Mouse (Mus musculus): ENCODE results near the gene Hoxb7. TPM values are rescaled to one million over a fixed set of nuclear protein-coding genes. Genes with fewer than 3 reads are reported as not detected.

Gene Hoxb7
- polyA plus RNA-seq, 1 experiment from 2014 or later = 2.5 TPM

MicroRNAs encoded within 50 kb of the gene (microRNA counts, 519-probe panel; counts per million panel counts)
- microRNA mmu-miR-10a (3,271 counts per million, percentile 87 among the panel's probes with 10 or more counts), microRNA mmu-miR-196a (1,685 counts per million, percentile 10 among the panel's probes with 10 or more counts)

Small RNAs within 50 kb of the gene (microRNA-seq; reads per million reads assigned to microRNA genes)
- 40,003 reads per million, percentile 99 among the genes with 10 or more reads in this experiment for gene Mir10a
- gene Mir196a-1 = 4.1 reads per million, percentile 18 among the genes with 10 or more reads in this experiment

Other genes with a start within 250 kb of the Hoxb7 start
- 42.2 and 45.0 TPM in 2 replicates for gene Ube2z, start 221.2 kb upstream of the Hoxb7 start, polyA plus RNA-seq (2015; fragmentation: Nextera tagmentation; extraction: Ambion mirVana)
- gene Atp5g1, start 211.0 kb upstream of the Hoxb7 start, polyA plus RNA-seq (2015; fragmentation: Nextera tagmentation; extraction: Ambion mirVana) = 522 and 555 TPM in 2 replicates
- gene Calcoco2, start 174.7 kb upstream of the Hoxb7 start, polyA plus RNA-seq (2015; fragmentation: Nextera tagmentation; extraction: Ambion mirVana) = 0.13 and 0.24 TPM in 2 replicates
- gene Ttll6, start 152.8 kb upstream of the Hoxb7 start, polyA plus RNA-seq (2015; fragmentation: Nextera tagmentation; extraction: Ambion mirVana) = 0.68 and 0.93 TPM in 2 replicates
- not detected in 2 replicates for gene Hoxb13, start 92.3 kb upstream of the Hoxb7 start, polyA plus RNA-seq (2015; fragmentation: Nextera tagmentation; extraction: Ambion mirVana)
- 0.25 and 0.27 TPM in 2 replicates for gene Hoxb9, start 15.2 kb upstream of the Hoxb7 start, polyA plus RNA-seq (2015; fragmentation: Nextera tagmentation; extraction: Ambion mirVana)
- 0.91 and 1.0 TPM in 2 replicates for gene Hoxb8, start 4.7 kb upstream of the Hoxb7 start, polyA plus RNA-seq (2015; fragmentation: Nextera tagmentation; extraction: Ambion mirVana)
- gene Hoxb6, start 5.9 kb downstream of the Hoxb7 start, polyA plus RNA-seq (2015; fragmentation: Nextera tagmentation; extraction: Ambion mirVana) = 15.2 and 16.9 TPM in 2 replicates
- gene Hoxb5, start 16.7 kb downstream of the Hoxb7 start, polyA plus RNA-seq (2015; fragmentation: Nextera tagmentation; extraction: Ambion mirVana) = 46.1 and 54.1 TPM in 2 replicates
- 4.3 and 4.4 TPM in 2 replicates for gene Hoxb4, start 31.6 kb downstream of the Hoxb7 start, polyA plus RNA-seq (2015; fragmentation: Nextera tagmentation; extraction: Ambion mirVana)
- 3.0 and 3.8 TPM in 2 replicates for gene Hoxb3, start 36.7 kb downstream of the Hoxb7 start, polyA plus RNA-seq (2015; fragmentation: Nextera tagmentation; extraction: Ambion mirVana)
- 36.9 and 39.2 TPM in 2 replicates for gene Hoxb2, start 63.9 kb downstream of the Hoxb7 start, polyA plus RNA-seq (2015; fragmentation: Nextera tagmentation; extraction: Ambion mirVana)
- gene Hoxb1, start 79.1 kb downstream of the Hoxb7 start, polyA plus RNA-seq (2015; fragmentation: Nextera tagmentation; extraction: Ambion mirVana) = 0.14 TPM in 1 of 2 replicates, not detected in the other
- gene Skap1, start 178.0 kb downstream of the Hoxb7 start, polyA plus RNA-seq (2015; fragmentation: Nextera tagmentation; extraction: Ambion mirVana) = 1.6 and 6.6 TPM in 2 replicates